Mouse (Mus musculus): ENCODE measurements around the gene Nkain4. TPM values are rescaled to one million over a fixed set of nuclear protein-coding genes. Genes with fewer than 3 reads are reported as not detected.

Nkain4 gene
- polyA plus RNA-seq, 1 experiment from 2014 or later = 0.59 TPM

DNA sequence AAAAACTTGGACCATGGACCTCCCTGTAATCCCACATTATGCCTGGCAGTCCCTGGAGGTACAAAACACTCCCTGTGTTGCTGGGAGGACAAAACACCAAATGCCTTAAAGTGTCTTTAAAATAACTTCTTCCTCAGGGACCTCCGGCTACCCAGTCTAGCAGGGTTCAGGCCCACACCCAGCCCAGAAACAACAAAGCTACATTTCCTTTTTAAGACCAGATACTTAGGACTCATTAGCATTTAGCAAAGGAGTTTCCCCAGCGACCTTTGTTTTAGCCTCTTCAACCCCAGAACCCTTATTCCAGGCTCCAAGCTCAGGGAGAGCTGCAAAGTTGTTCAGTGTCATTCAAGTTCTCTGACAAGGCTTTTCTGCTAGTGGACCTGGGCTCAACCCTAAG lies 861 bp downstream of the Nkain4 start:
- TF ChIP-seq CTCF (IDR thresholded peaks at IDR 0.05) = no peak
- POLR2A ChIA-PET = no interaction called here
- ATAC-seq (no peak), DNase-seq (ENCODE audit: low read depth, low spot score) (no peak)
- no peaks in the 10 kb centered on the region for H3K27me3 ChIP-seq
- CTCF ChIA-PET = interaction anchor here (3.0 kb wide), 1 partner anchor 10 kb away, joined by 23 read pairs; no protein-coding TSS in a partner anchor
- in situ Hi-C loops (cut with MboI; ENCODE audit: low pct_unique_long_range_greater_than_20kb) = no loop called here

DNA sequence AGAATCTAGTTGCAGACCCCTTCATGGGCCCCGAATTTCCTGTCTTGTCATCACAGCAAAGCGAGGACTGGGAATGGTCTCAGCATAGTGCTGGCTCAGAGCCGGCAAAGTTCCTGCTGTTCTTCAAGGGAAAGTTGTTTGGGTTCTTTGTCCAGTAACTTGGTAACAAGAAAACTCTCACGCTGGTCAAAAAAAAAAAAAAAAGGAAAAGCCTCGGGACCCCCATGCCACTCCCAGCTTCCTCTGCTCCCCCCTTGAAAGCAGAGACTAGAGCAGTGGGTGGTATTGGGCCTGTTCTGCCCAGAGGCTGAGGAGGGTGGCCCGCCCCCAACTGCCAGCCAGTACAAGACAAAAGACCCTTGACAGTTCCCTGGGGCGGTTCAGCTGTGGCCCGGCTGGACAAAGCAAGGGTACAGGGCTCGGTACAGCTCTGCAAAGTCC lies 1.7 kb downstream of the Nkain4 start:
- no peaks in the 10 kb centered on the region for H3K27me3 ChIP-seq
- DNase-seq (ENCODE audit: low read depth, low spot score) (no peak), ATAC-seq (no peak)
- in situ Hi-C loops (cut with MboI; ENCODE audit: low pct_unique_long_range_greater_than_20kb) = no loop called here
- ChIA-PET CTCF (interaction anchor here (1.1 kb wide), 1 partner anchor 14 kb away, joined by 3 read pairs; no protein-coding TSS in a partner anchor), POLR2A (interaction anchor here (0.6 kb wide), 1 partner anchor 24 kb away, joined by 3 read pairs; the partner anchor contains the start of gene Birc7)
- no peak for TF ChIP-seq CTCF (IDR thresholded peaks at IDR 0.05)

DNA sequence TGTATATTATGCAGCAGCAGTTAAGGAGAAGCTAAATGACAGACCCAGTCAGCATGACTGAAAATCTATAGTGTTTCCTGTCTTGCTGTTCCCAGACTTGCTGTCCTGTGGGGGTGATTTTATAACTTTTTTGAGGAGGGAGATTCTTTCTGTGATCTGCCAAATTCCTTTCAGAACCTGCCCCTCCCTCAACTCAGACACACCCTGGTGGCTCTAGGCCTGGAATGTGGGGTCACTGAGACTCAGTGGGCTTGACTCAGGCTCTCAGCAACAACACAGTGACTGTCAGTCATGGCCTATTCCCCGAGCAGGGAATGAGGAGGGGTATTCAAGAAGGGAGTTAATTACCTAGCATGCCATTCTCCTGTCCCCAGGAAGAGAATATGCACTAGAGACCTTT lies 4.6 kb downstream of the Nkain4 start:
- ATAC-seq = no peak
- in situ Hi-C loops (cut with MboI; ENCODE audit: low pct_unique_long_range_greater_than_20kb) = no loop called here
- ChIA-PET CTCF (interaction anchor here (1.8 kb wide), 1 partner anchor 14 kb away, joined by 5 read pairs; no protein-coding TSS in a partner anchor), POLR2A (no interaction called here)
- H3K27me3 ChIP-seq = no peaks in the 10 kb centered on the region
- DNase-seq (ENCODE audit: low read depth, low spot score) = no peak
- TF ChIP-seq CTCF (IDR thresholded peaks at IDR 0.05) = no peak

- H3K27me3 ChIP-seq = no peaks in the 10 kb centered on the region
- no peak for ATAC-seq
- no peak for DNase-seq (ENCODE audit: low read depth, low spot score)
- POLR2A ChIA-PET = no interaction called here
- CTCF ChIA-PET = no interaction called here
- in situ Hi-C loops (cut with MboI; ENCODE audit: low pct_unique_long_range_greater_than_20kb) = no loop called here
- no peak for TF ChIP-seq CTCF (IDR thresholded peaks at IDR 0.05)
Measured at GRCm38 (mm10) chr2:180941869-180942268, 12.6 kb downstream of the Nkain4 start.

- no peak for DNase-seq (ENCODE audit: low read depth, low spot score)
- TF ChIP-seq CTCF (IDR thresholded peaks at IDR 0.05) = no peak
- ChIA-PET CTCF (no interaction called here), POLR2A (no interaction called here)
- ATAC-seq = no peak
- no peaks in the 10 kb centered on the region for H3K27me3 ChIP-seq
- in situ Hi-C loops (cut with MboI; ENCODE audit: low pct_unique_long_range_greater_than_20kb) = no loop called here
Measured at GRCm38 (mm10) chr2:180940187-180940586, 14.3 kb downstream of the Nkain4 start.

- in situ Hi-C loops (cut with MboI; ENCODE audit: low pct_unique_long_range_greater_than_20kb) = no loop called here
- ChIA-PET CTCF (interaction anchor here (1.4 to 1.6 kb wide), 3 partner anchors 8 to 32 kb away, joined by 3 to 6 read pairs (median 4); no protein-coding TSS in a partner anchor), POLR2A (no interaction called here)
- no peak for ATAC-seq
- no peak for TF ChIP-seq CTCF (IDR thresholded peaks at IDR 0.05)
- DNase-seq (ENCODE audit: low read depth, low spot score) = no peak
- peaks cover 5% of the 10 kb centered on the region for H3K27me3 ChIP-seq
Measured at GRCm38 (mm10) chr2:180932418-180932817, 22.1 kb downstream of the Nkain4 start.

DNA sequence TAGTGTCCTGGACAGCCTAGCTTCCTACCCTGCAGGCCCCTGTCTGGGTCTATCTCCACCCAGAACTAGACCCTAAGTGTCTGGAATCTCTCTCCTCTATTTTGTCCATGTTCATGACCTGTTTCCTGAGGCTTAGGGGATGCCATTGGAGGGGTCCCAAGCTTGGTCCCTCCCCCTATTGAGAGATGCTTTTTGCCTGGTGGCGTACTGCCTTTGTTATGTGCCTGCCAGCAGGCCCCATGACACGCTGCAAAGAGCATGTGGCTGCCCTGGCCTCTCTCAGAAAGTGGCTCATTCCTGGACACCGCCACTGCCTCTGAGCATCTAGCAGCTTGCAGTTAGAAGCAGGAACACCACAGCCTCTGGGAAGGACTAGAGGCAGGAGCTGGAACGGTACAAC lies 25.8 kb downstream of the Nkain4 start, which contains the start of gene Birc7:
Gene Birc7, plus strand, starts transcription at position 301 of the 400 bp plus-strand sequence.
- CTCF ChIA-PET = interaction anchor here (7.3 kb wide), 1 partner anchor 36 kb away, joined by 123 read pairs; the partner anchor contains the start of gene Arfgap1

DNA sequence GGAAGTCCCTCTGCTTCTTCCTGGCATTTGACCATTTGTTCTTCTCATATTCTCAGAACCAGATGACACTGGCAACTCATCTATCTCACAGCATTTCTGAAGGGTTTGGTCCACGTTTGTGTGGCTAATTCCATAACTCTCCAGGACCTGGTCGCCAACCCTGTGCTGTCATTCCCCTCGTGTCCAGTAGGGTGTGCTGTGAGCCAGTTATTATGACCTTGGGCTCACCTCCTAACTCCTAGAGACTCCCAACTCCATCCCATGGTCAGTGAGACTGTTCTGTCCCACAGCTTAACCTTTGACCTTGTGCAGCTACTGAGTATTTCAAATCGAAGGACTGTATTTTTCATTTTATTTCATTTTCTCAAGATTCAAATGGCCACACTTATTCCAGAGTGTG lies 29.3 kb downstream of the Nkain4 start:
- no peak for ATAC-seq
- in situ Hi-C loops (cut with MboI; ENCODE audit: low pct_unique_long_range_greater_than_20kb) = loop anchor here (10.0 kb wide), 1 partner anchor 140 kb away; no protein-coding TSS in a partner anchor
- peak; percentile 92 for TF ChIP-seq CTCF (IDR thresholded peaks at IDR 0.05)
- ChIA-PET CTCF (interaction anchor here (0.8 to 7.3 kb wide), 8 partner anchors 9 to 134 kb away, joined by 3 to 123 read pairs (median 4); partner anchors contain the start of gene Arfgap1), POLR2A (no interaction called here)
- no peak for DNase-seq (ENCODE audit: low read depth, low spot score)
- no peaks in the 10 kb centered on the region for H3K27me3 ChIP-seq

More for the DNA sequence above, 25.8 kb downstream of the Nkain4 start, which contains the start of gene Birc7:
- no peak for DNase-seq (ENCODE audit: low read depth, low spot score)
- ATAC-seq = no peak
- in situ Hi-C loops (cut with MboI; ENCODE audit: low pct_unique_long_range_greater_than_20kb) = loop anchor here (10.0 kb wide), 1 partner anchor 136 kb away; no protein-coding TSS in a partner anchor
- POLR2A ChIA-PET = interaction anchor here (0.6 kb wide), 1 partner anchor 24 kb away, joined by 3 read pairs; no protein-coding TSS in a partner anchor
- peaks cover under 1% of the 10 kb centered on the region for H3K27me3 ChIP-seq
- TF ChIP-seq CTCF (IDR thresholded peaks at IDR 0.05) = no peak

- ChIA-PET POLR2A (no interaction called here), CTCF (interaction anchor here (0.8 to 3.5 kb wide), 3 partner anchors 19 to 137 kb away, joined by 3 to 16 read pairs (median 3); no protein-coding TSS in a partner anchor)
- in situ Hi-C loops (cut with MboI; ENCODE audit: low pct_unique_long_range_greater_than_20kb) = loop anchor here (5.0 to 10.0 kb wide), 2 partner anchors 40 to 142 kb away; no protein-coding TSS in a partner anchor
- ATAC-seq (no peak), DNase-seq (ENCODE audit: low read depth, low spot score) (no peak)
- H3K27me3 ChIP-seq = no peaks in the 10 kb centered on the region
- TF ChIP-seq CTCF (IDR thresholded peaks at IDR 0.05) = no peak
Measured at GRCm38 (mm10) chr2:180922739-180923138, 31.8 kb downstream of the Nkain4 start.

DNA sequence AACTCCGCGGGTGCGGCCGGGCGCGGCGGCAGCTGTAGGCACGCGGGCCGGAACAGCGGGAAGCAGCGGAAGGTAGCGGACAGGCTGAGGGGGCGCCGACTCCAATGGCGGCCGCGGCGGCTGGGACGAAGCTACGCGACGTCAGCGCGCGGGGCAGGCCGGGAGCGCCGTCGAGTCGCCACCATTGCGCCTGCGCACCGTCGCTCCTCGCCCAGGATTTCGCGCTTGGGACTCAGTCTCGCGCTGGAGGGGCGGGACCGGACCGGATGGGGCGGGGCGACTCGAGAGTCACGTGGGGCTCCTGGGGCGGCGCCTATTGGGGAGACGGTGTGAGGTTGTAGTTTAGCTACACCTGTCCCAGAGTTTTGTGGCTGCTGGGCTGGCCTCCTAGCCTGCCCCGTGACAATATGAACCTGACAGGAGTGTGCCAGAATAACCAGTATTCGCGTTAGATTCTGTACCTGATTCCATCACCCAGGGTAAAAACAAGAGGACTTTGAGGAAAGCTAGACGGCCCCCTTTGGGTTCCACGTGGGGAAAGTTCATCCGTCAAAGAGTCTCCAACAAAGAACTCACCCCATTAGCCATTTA lies 33.6 kb downstream of the Nkain4 start, which contains the start of gene Ythdf1:
Gene Ythdf1, minus strand, starts transcription at position 140 of the 591 bp plus-strand sequence.
- no peaks in the 10 kb centered on the region for H3K27me3 ChIP-seq
- in situ Hi-C loops (cut with MboI; ENCODE audit: low pct_unique_long_range_greater_than_20kb) = loop anchor here (5.0 to 10.0 kb wide), 2 partner anchors 41 to 144 kb away; no protein-coding TSS in a partner anchor
- ATAC-seq = peak; percentile 79
- CTCF ChIA-PET = interaction anchor here (0.8 to 3.5 kb wide), 4 partner anchors 13 to 62 kb away, joined by 3 to 16 read pairs (median 3); no protein-coding TSS in a partner anchor
- POLR2A ChIA-PET = interaction anchor here (1.0 to 2.0 kb wide), 4 partner anchors 13 to 46 kb away, joined by 3 to 7 read pairs (median 6); no protein-coding TSS in a partner anchor
- no peak for TF ChIP-seq CTCF (IDR thresholded peaks at IDR 0.05)
- peak; percentile 48 for DNase-seq (ENCODE audit: low read depth, low spot score)
